Mouse (Mus musculus): ENCODE results near the gene Cpne9. TPM values are rescaled to one million over a fixed set of nuclear protein-coding genes. Genes with fewer than 3 reads are reported as not detected.

Cpne9 gene
- polyA plus RNA-seq, 1 experiment from 2014 or later, result not detected

GRCm38 (mm10) chr6:113266996-113267655, 15.0 kb upstream of the Cpne9 start:
- peaks cover 84% of the 10 kb centered on the region for H3K36me3 ChIP-seq
- no peak for ATAC-seq (ENCODE audit: borderline replicate concordance, extremely low read depth, low FRiP score, low TSS enrichment)
- H3K4me2 ChIP-seq, result no peak overlapping the region
- H3K4me3 ChIP-seq, result no peak overlapping the region
- H3K27ac ChIP-seq, result no peak overlapping the region
- H3K9me3 ChIP-seq, result no peaks in the 10 kb centered on the region
- no peaks in the 10 kb centered on the region for H3K27me3 ChIP-seq
- no peaks in the 10 kb centered on the region for H3K4me1 ChIP-seq
- 88% methylated on average over 7 of the region's 7 CpGs for WGBS
- no peak overlapping the region for H3K9ac ChIP-seq

- no peak for ATAC-seq (ENCODE audit: borderline replicate concordance, extremely low read depth, low FRiP score, low TSS enrichment)
- H3K36me3 ChIP-seq, result peaks cover 79% of the 10 kb centered on the region
- no peaks in the 10 kb centered on the region for H3K27me3 ChIP-seq
- no peak overlapping the region for H3K27ac ChIP-seq
- no peak overlapping the region for H3K4me3 ChIP-seq
- no peak overlapping the region for H3K9ac ChIP-seq
- no peak overlapping the region for H3K4me2 ChIP-seq
- H3K9me3 ChIP-seq, result no peaks in the 10 kb centered on the region
- 95% methylated on average over 1 of the region's 1 CpGs for WGBS
- H3K4me1 ChIP-seq, result no peaks in the 10 kb centered on the region
Observed at GRCm38 (mm10) chr6:113267988-113268387, 14.1 kb upstream of the Cpne9 start.

- H3K27ac ChIP-seq, result no peak overlapping the region
- no peak overlapping the region for H3K4me3 ChIP-seq
- no peaks in the 10 kb centered on the region for H3K4me1 ChIP-seq
- no peaks in the 10 kb centered on the region for H3K27me3 ChIP-seq
- no peak overlapping the region for H3K9ac ChIP-seq
- peaks cover 72% of the 10 kb centered on the region for H3K36me3 ChIP-seq
- WGBS, result 86% methylated on average over 3 of the region's 3 CpGs
- no peak overlapping the region for H3K4me2 ChIP-seq
- no peaks in the 10 kb centered on the region for H3K9me3 ChIP-seq
- no peak for ATAC-seq (ENCODE audit: borderline replicate concordance, extremely low read depth, low FRiP score, low TSS enrichment)
Observed at GRCm38 (mm10) chr6:113272365-113272764, 9.7 kb upstream of the Cpne9 start.

GRCm38 (mm10) chr6:113276846-113277245, 5.3 kb upstream of the Cpne9 start:
- Histone ChIP-seq H3K4me1 (no peaks in the 10 kb centered on the region), H3K9ac (no peak overlapping the region), H3K27ac (no peak overlapping the region), H3K36me3 (peaks cover 32% of the 10 kb centered on the region), H3K4me3 (no peak overlapping the region), H3K9me3 (no peaks in the 10 kb centered on the region), H3K4me2 (no peak overlapping the region), H3K27me3 (peaks cover 4% of the 10 kb centered on the region)
- no peak for ATAC-seq (ENCODE audit: borderline replicate concordance, extremely low read depth, low FRiP score, low TSS enrichment)
- WGBS, result 48% methylated on average over 4 of the region's 4 CpGs

- Histone ChIP-seq H3K4me2 (no peak overlapping the region), H3K27me3 (peaks cover 38% of the 10 kb centered on the region), H3K4me1 (peaks cover 4% of the 10 kb centered on the region), H3K36me3 (peaks cover 4% of the 10 kb centered on the region; the same call in 1 of the 2 replicates), H3K9ac (no peak overlapping the region), H3K27ac (no peak overlapping the region), H3K9me3 (no peaks in the 10 kb centered on the region), H3K4me3 (no peak overlapping the region)
- 64% methylated on average over 6 of the region's 6 CpGs for WGBS
- peak; percentile 6; the same call in 1 of the 2 replicates for ATAC-seq (ENCODE audit: borderline replicate concordance, extremely low read depth, low FRiP score, low TSS enrichment)
Observed at GRCm38 (mm10) chr6:113281676-113282075, 431 bp upstream of the Cpne9 start.

GRCm38 (mm10) chr6:113282969-113283368, 862 bp downstream of the Cpne9 start:
- ATAC-seq (ENCODE audit: borderline replicate concordance, extremely low read depth, low FRiP score, low TSS enrichment), result no peak
- WGBS, result 5% methylated on average over 22 of the region's 22 CpGs
- Histone ChIP-seq H3K36me3 (peaks cover under 1% of the 10 kb centered on the region; the same call in 1 of the 2 replicates), H3K4me3 (peak overlapping the region; percentile 17), H3K4me2 (peak overlapping the region; percentile 41), H3K9ac (no peak overlapping the region), H3K27me3 (peaks cover 38% of the 10 kb centered on the region), H3K27ac (no peak overlapping the region), H3K4me1 (peaks cover 4% of the 10 kb centered on the region), H3K9me3 (no peaks in the 10 kb centered on the region)

- H3K36me3 ChIP-seq, result no peaks in the 10 kb centered on the region
- H3K27ac ChIP-seq, result no peak overlapping the region
- H3K27me3 ChIP-seq, result peaks cover 38% of the 10 kb centered on the region
- 4% methylated on average over 6 of the region's 6 CpGs for WGBS
- H3K4me3 ChIP-seq, result no peak overlapping the region
- no peaks in the 10 kb centered on the region for H3K9me3 ChIP-seq
- peak; percentile 54 for ATAC-seq (ENCODE audit: borderline replicate concordance, extremely low read depth, low FRiP score, low TSS enrichment)
- peak overlapping the region; percentile 41 for H3K4me2 ChIP-seq
- no peak overlapping the region for H3K9ac ChIP-seq
- peaks cover 4% of the 10 kb centered on the region for H3K4me1 ChIP-seq
Observed at GRCm38 (mm10) chr6:113283500-113283899, 1.4 kb downstream of the Cpne9 start.

GRCm38 (mm10) chr6:113284931-113285330, 2.8 kb downstream of the Cpne9 start:
- Histone ChIP-seq H3K9me3 (no peaks in the 10 kb centered on the region), H3K27me3 (peaks cover 38% of the 10 kb centered on the region), H3K4me1 (peaks cover 4% of the 10 kb centered on the region), H3K4me3 (no peak overlapping the region), H3K4me2 (no peak overlapping the region), H3K9ac (no peak overlapping the region), H3K27ac (no peak overlapping the region), H3K36me3 (no peaks in the 10 kb centered on the region)
- ATAC-seq (ENCODE audit: borderline replicate concordance, extremely low read depth, low FRiP score, low TSS enrichment), result no peak
- 73% methylated on average over 3 of the region's 3 CpGs for WGBS

- no peak overlapping the region for H3K27ac ChIP-seq
- no peaks in the 10 kb centered on the region for H3K36me3 ChIP-seq
- 52% methylated on average over 1 of the region's 1 CpGs for WGBS
- H3K4me2 ChIP-seq, result no peak overlapping the region
- H3K4me1 ChIP-seq, result peaks cover 4% of the 10 kb centered on the region
- H3K9me3 ChIP-seq, result no peaks in the 10 kb centered on the region
- ATAC-seq (ENCODE audit: borderline replicate concordance, extremely low read depth, low FRiP score, low TSS enrichment), result no peak
- peaks cover 38% of the 10 kb centered on the region for H3K27me3 ChIP-seq
- no peak overlapping the region for H3K9ac ChIP-seq
- H3K4me3 ChIP-seq, result no peak overlapping the region
Observed at GRCm38 (mm10) chr6:113286316-113286715, 4.2 kb downstream of the Cpne9 start.

- Histone ChIP-seq H3K4me1 (peaks cover 2% of the 10 kb centered on the region), H3K9ac (no peak overlapping the region), H3K4me3 (no peak overlapping the region), H3K27me3 (peaks cover 30% of the 10 kb centered on the region), H3K36me3 (no peaks in the 10 kb centered on the region), H3K27ac (no peak overlapping the region), H3K4me2 (no peak overlapping the region), H3K9me3 (no peaks in the 10 kb centered on the region)
- ATAC-seq (ENCODE audit: borderline replicate concordance, extremely low read depth, low FRiP score, low TSS enrichment), result no peak
- 62% methylated on average over 4 of the region's 4 CpGs for WGBS
Observed at GRCm38 (mm10) chr6:113287236-113287635, 5.1 kb downstream of the Cpne9 start.

GRCm38 (mm10) chr6:113289346-113289745, 7.2 kb downstream of the Cpne9 start:
- Histone ChIP-seq H3K27me3 (peaks cover 9% of the 10 kb centered on the region), H3K4me2 (no peak overlapping the region), H3K4me1 (no peaks in the 10 kb centered on the region), H3K36me3 (no peaks in the 10 kb centered on the region), H3K9me3 (no peaks in the 10 kb centered on the region), H3K4me3 (no peak overlapping the region), H3K27ac (no peak overlapping the region), H3K9ac (no peak overlapping the region)
- no peak for ATAC-seq (ENCODE audit: borderline replicate concordance, extremely low read depth, low FRiP score, low TSS enrichment)
- 88% methylated on average over 15 of the region's 15 CpGs for WGBS

- no peak overlapping the region for H3K27ac ChIP-seq
- no peak overlapping the region for H3K4me2 ChIP-seq
- H3K9ac ChIP-seq, result no peak overlapping the region
- no peaks in the 10 kb centered on the region for H3K36me3 ChIP-seq
- no peak overlapping the region for H3K4me3 ChIP-seq
- H3K9me3 ChIP-seq, result no peaks in the 10 kb centered on the region
- H3K27me3 ChIP-seq, result no peaks in the 10 kb centered on the region
- no peaks in the 10 kb centered on the region for H3K4me1 ChIP-seq
- no peak for ATAC-seq (ENCODE audit: borderline replicate concordance, extremely low read depth, low FRiP score, low TSS enrichment)
- 60% methylated on average over 6 of the region's 6 CpGs for WGBS
Observed at GRCm38 (mm10) chr6:113290346-113290745, 8.2 kb downstream of the Cpne9 start.
